Mouse (Mus musculus) intestine, postnatal 0 days (tissue): Measurements from ENCODE around the gene Itprid1. TPM values are rescaled to one million over a fixed set of nuclear protein-coding genes. Genes with fewer than 3 reads are reported as not detected.

Experiments
- ATAC-seq: fragments of 200-750 bp; cut with Nextera tagmentation; 2 replicates; pipeline ENCODE4 v1.8.0; 2017; ENCODE audit warnings: mild to moderate bottlenecking, moderate TSS enrichment, moderate library complexity
- H3K27ac ChIP-seq: fragments of 300-500 bp; sonication (generic); 2 replicates; pipeline ENCODE4 v1.5.1; 2014; ENCODE audit warnings: mild to moderate bottlenecking, low read depth, low read length, moderate library complexity
- H3K27me3 ChIP-seq: fragments of 300-500 bp; sonication (generic); replicated peaks from 2 replicates; pipeline ENCODE4 v1.6.1; 2014; ENCODE audit warnings: low read length, mixed read lengths; ENCODE audit not compliant: control insufficient read depth, insufficient read depth
- H3K36me3 ChIP-seq: fragments of 300-500 bp; sonication (generic); 2 replicates; pipeline ENCODE4 v1.6.1; 2014; ENCODE audit warnings: mild to moderate bottlenecking, moderate library complexity; ENCODE audit not compliant: control insufficient read depth, insufficient read depth
- H3K4me1 ChIP-seq: fragments of 300-500 bp; sonication (generic); replicated peaks from 2 replicates; pipeline ENCODE4 v1.6.1; 2014; ENCODE audit warnings: antibody characterized with exemption, low read length, mixed read lengths; ENCODE audit not compliant: control insufficient read depth, insufficient read depth
- H3K4me2 ChIP-seq: fragments of 300-500 bp; sonication (generic); replicated peaks from 2 replicates; pipeline ENCODE4 v1.6.1; 2014; ENCODE audit warnings: low read depth, mild to moderate bottlenecking, moderate library complexity
- H3K4me3 ChIP-seq: fragments of 300-500 bp; sonication (generic); 2 replicates; pipeline ENCODE4 v1.5.1; 2014; ENCODE audit warnings: low read depth, low read length
- H3K9ac ChIP-seq: fragments of 300-500 bp; sonication (generic); 2 replicates; pipeline ENCODE4 v1.6.1; 2014; ENCODE audit warnings: mild to moderate bottlenecking, low read depth, low read length
- H3K9me3 ChIP-seq: fragments of 300-500 bp; sonication (generic); 2 replicates; pipeline ENCODE4 v1.6.1; 2016; ENCODE audit warnings: mixed run types; ENCODE audit not compliant: control insufficient read depth
- CTCF ChIP-seq: sonication (generic); IDR thresholded peaks from 2 replicates; pipeline ENCODE4 v1.5.1; 2016; ENCODE audit warnings: low read depth, mild to moderate bottlenecking, control low read depth, antibody characterized with exemption, moderate library complexity
- WGBS: fragments of 180-500 bp; shearing (Covaris S2); extraction: QIAGEN DNeasy Blood & Tissue Kit; methylation state at CpG from one replicate; pipeline ENCODE4 v1.1.7; 2014; 5-methylcytosine and 5-hydroxymethylcytosine counted together
- polyA plus RNA-seq: library from polyadenylated mRNA; unstranded; fragments of >200 nt; fragmentation: Nextera tagmentation; extraction: Ambion mirVana; gene quantifications from 2 replicates; pipeline ENCODE4 v1.2.1, GENCODE M21; 2015

Itprid1 gene
- polyA plus RNA-seq, 1 experiment from 2014 or later: not detected

DNA sequence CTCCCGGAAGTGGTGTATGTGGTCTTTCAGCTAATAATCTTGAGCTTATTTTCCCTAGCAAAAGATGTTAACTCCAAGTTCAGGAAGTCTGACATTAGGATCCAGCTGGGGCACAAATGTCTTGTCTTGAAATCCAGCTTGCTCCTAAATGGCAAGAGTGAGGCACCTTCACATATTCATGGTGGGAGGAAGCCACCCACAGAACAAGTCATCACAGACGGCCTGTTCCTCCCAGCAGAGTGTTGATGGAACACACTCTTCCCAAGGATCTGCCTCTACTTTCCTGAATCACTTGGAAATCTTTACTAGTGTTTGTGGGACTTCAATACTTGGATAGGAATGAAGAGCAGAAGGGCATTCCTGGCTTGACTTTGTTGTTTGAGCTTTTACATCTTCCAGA, 28.5 kb downstream of the Itprid1 start:
- H3K9ac ChIP-seq: no peak overlapping the region
- no peaks in the 10 kb centered on the region for H3K9me3 ChIP-seq
- no peak for ATAC-seq
- H3K4me1 ChIP-seq: no peaks in the 10 kb centered on the region
- H3K4me3 ChIP-seq: no peak overlapping the region
- no peaks in the 10 kb centered on the region for H3K36me3 ChIP-seq
- H3K27ac ChIP-seq: no peak overlapping the region
- no peak overlapping the region for H3K4me2 ChIP-seq
- 77% methylated on average over 2 of the region's 2 CpGs for WGBS
- no peak for TF ChIP-seq CTCF
- no peaks in the 10 kb centered on the region for H3K27me3 ChIP-seq

DNA sequence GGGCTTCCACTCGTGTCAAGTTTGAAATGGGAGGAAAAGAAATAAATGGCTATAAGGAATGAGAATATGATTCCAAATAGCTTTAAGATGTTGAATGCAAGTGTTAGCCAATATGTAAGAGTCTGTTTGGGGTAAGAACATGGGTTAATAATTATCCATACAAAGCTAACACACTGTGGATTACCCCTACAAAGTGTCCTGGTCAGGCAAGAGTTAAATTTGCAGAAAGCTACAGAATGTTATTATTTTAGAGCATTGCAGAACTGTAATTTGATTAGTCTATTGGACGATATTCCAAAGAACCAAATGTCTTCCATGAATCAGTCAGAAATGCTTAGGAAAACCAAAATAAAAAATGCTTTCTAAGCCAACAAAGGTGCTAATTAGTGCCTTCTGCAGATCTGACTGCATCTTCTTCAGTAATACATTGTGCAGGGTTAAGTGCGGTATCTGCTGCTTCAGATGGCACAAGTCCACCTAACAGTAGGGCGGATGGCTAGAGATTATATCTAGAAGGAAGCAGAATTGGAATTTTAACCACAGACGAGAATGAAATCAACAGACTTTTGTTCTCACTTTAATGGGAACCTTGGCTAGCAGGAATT, 42.8 kb downstream of the Itprid1 start:
- Histone ChIP-seq H3K4me1 (no peaks in the 10 kb centered on the region), H3K27me3 (no peaks in the 10 kb centered on the region)

DNA sequence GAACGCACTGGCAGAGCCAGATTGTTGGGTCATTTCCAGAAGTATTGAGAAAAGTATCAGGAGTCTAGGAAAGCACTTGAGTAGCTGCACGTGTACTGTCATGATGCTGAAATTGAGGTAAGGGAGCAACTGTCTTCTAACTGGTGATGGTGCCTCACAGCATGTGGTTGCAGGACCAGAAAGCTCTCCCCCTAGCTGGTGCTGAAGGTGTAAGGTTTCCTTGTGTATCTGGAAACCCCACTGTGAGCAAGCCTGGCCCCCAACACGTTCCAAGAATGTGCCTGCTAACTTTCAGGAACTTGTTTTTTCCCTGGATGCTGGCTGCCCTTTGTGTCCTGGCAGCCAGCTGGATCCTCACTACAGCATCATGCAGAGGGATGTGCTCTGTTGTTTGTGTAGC, 44.2 kb downstream of the Itprid1 start:
- H3K36me3 ChIP-seq: no peaks in the 10 kb centered on the region
- no peak overlapping the region for H3K9ac ChIP-seq
- WGBS: 22% methylated on average over 3 of the region's 3 CpGs
- ATAC-seq: no peak
- TF ChIP-seq CTCF: no peak
- no peaks in the 10 kb centered on the region for H3K4me1 ChIP-seq
- no peak overlapping the region for H3K27ac ChIP-seq
- H3K27me3 ChIP-seq: no peaks in the 10 kb centered on the region
- H3K4me2 ChIP-seq: no peak overlapping the region
- H3K9me3 ChIP-seq: no peaks in the 10 kb centered on the region
- no peak overlapping the region for H3K4me3 ChIP-seq

More for the DNA sequence above, 42.8 kb downstream of the Itprid1 start:
- no peak for ATAC-seq
- H3K9me3 ChIP-seq: no peaks in the 10 kb centered on the region
- no peak overlapping the region for H3K27ac ChIP-seq
- H3K4me2 ChIP-seq: no peak overlapping the region
- no peak overlapping the region for H3K4me3 ChIP-seq
- H3K9ac ChIP-seq: no peak overlapping the region
- 50% methylated on average over 5 of the region's 5 CpGs for WGBS
- no peak for TF ChIP-seq CTCF
- no peaks in the 10 kb centered on the region for H3K36me3 ChIP-seq

DNA sequence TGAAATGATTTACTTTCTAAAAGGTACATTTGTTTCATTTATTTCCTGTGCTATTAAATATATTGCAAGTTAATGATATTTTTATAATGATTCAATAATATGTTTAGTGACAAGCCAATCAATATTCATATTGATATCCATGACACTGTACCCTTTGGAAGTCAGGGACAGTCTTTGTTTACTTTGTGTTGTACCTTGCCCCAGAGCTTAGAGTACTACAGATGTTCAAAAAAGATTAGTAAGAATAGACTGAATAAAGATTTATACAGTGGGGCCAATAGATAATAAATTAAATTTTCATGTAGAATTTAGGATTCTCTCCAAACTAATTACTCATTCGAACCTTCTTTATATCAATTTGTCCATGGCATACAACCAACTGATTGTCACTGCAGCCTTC, 50.9 kb downstream of the Itprid1 start:
- 78% methylated on average over 1 of the region's 1 CpGs for WGBS
- Histone ChIP-seq H3K27ac (no peak overlapping the region), H3K4me2 (no peak overlapping the region), H3K4me3 (no peak overlapping the region), H3K9me3 (no peaks in the 10 kb centered on the region), H3K27me3 (no peaks in the 10 kb centered on the region), H3K4me1 (no peaks in the 10 kb centered on the region), H3K9ac (no peak overlapping the region), H3K36me3 (no peaks in the 10 kb centered on the region)
- no peak for ATAC-seq
- TF ChIP-seq CTCF: no peak

DNA sequence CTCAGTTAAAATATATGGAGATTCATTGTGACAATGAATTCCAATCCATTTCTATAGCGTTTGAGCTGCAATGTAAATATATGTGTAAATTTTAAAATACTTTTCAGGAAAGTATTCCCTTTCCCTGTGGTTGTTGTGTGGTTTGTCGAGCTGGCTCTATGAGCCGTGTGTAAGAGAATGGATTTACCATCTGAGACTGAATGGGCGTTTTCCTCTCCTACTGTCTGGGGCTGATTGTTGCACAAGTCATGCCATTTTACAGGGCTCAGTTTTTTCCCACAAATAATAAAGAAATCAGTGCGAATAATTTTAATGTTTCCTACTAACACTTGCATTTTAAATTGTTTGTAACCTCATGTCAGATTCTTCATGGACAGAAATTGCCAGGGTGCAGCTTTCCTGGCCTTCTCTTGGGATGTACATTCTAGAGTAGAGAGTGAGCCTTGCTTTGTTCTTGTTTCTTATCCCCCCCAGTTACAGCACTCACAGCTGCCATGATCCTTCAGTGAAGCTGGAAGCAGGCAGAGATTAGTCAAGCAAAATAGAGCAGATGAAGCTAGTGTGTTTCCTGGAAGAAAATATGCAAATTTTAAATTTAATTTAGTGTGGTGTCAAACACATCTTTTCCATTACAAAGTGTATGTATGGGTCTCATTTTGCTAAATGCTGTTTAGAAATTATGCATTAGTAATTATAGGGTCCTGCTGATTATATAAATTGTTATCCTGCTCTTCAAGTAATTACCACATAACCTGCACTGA, 65.1 kb downstream of the Itprid1 start:
- Histone ChIP-seq H3K36me3 (no peaks in the 10 kb centered on the region), H3K4me3 (no peak overlapping the region), H3K27me3 (no peaks in the 10 kb centered on the region), H3K4me1 (no peaks in the 10 kb centered on the region), H3K4me2 (no peak overlapping the region), H3K27ac (no peak overlapping the region), H3K9ac (no peak overlapping the region), H3K9me3 (no peaks in the 10 kb centered on the region)
- no peak for ATAC-seq
- 81% methylated on average over 5 of the region's 5 CpGs for WGBS
- TF ChIP-seq CTCF: no peak

DNA sequence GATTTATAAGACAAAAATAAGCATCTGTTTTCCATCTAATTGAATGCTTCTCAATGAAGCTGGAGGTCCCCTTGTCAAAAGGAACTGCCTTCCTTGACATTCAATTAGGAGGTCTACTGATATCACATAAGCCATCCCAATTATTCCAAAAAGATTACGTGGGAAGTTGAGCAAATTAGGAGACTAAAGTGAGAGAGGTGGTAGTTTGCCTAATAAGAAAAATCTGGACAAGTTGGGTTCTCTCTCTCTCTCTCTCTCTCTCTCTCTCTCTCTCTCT, 65.6 kb downstream of the Itprid1 start:
- ATAC-seq: no peak
- Histone ChIP-seq H3K4me1 (no peaks in the 10 kb centered on the region), H3K4me3 (no peak overlapping the region), H3K36me3 (no peaks in the 10 kb centered on the region), H3K9me3 (no peaks in the 10 kb centered on the region), H3K9ac (no peak overlapping the region), H3K4me2 (no peak overlapping the region), H3K27me3 (no peaks in the 10 kb centered on the region), H3K27ac (no peak overlapping the region)
- WGBS: 73% methylated on average over 1 of the region's 1 CpGs
- no peak for TF ChIP-seq CTCF
